Mouse (Mus musculus): ENCODE data around the gene Rfx2. TPM values are rescaled to one million over a fixed set of nuclear protein-coding genes. Genes with fewer than 3 reads are reported as not detected.

Gene Rfx2
- polyA plus RNA-seq, 1 experiment: 31.3 TPM

DNA sequence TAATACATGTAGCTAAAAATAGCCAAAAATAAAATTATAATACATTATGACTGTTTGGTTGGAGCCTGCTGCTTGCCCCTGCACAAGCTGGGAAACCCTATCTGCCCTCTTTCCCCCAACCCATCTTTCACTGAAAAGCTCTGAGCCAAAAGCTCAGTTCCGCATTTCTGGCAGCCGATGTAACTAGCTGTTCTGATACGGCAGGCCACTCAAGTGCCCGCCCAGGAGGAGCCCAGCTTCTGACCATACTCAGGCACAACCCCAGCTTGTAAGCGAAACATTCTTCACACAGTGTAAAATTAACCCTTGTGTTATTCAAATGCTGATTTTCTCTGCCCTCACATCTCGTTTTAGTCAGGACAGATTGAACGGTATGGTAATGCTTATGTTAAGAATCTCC lies 28.1 kb upstream of the Rfx2 start:
- H3K27ac ChIP-seq (ENCODE audit: control insufficient read depth, insufficient read depth, low read length): no peak overlapping the region
- no peak for TF ChIP-seq CTCF (IDR thresholded peaks at IDR 0.05; ENCODE audit: borderline replicate concordance, control insufficient read depth, extremely low read depth, insufficient read depth, low read length, poor library complexity)
- no peak for TF ChIP-seq POLR2A (IDR thresholded peaks at IDR 0.05; ENCODE audit: control insufficient read depth, extremely low read depth, insufficient read depth, low read length, poor library complexity)
- H3K4me3 ChIP-seq (ENCODE audit: control insufficient read depth, insufficient read depth, low read length): no peak overlapping the region
- no peaks in the 10 kb centered on the region for H3K27me3 ChIP-seq (ENCODE audit: control insufficient read depth, insufficient read depth, low read length)
- no peaks in the 10 kb centered on the region for H3K36me3 ChIP-seq (ENCODE audit: control insufficient read depth, insufficient read depth, low read length)
- peaks cover 6% of the 10 kb centered on the region; the same call in 1 of the 2 replicates for H3K4me1 ChIP-seq (replicated peaks; ENCODE audit: control insufficient read depth, insufficient read depth, low read length)
- no peak for DNase-seq
- 25% methylated on average over 7 of the region's 7 CpGs for WGBS

- Histone ChIP-seq H3K36me3 (ENCODE audit: control insufficient read depth, insufficient read depth, low read length) (no peaks in the 10 kb centered on the region), H3K4me1 (replicated peaks; ENCODE audit: control insufficient read depth, insufficient read depth, low read length) (peaks cover 6% of the 10 kb centered on the region; the same call in 1 of the 2 replicates), H3K27me3 (ENCODE audit: control insufficient read depth, insufficient read depth, low read length) (no peaks in the 10 kb centered on the region), H3K4me3 (ENCODE audit: control insufficient read depth, insufficient read depth, low read length) (no peak overlapping the region), H3K27ac (ENCODE audit: control insufficient read depth, insufficient read depth, low read length) (no peak overlapping the region)
- 48% methylated on average over 4 of the region's 4 CpGs for WGBS
- peak; percentile 72 for DNase-seq
- TF ChIP-seq POLR2A (IDR thresholded peaks at IDR 0.05; ENCODE audit: control insufficient read depth, extremely low read depth, insufficient read depth, low read length, poor library complexity): no peak
- peak; percentile 23; the same call in 1 of the 2 replicates for TF ChIP-seq CTCF (IDR thresholded peaks at IDR 0.05; ENCODE audit: borderline replicate concordance, control insufficient read depth, extremely low read depth, insufficient read depth, low read length, poor library complexity)
Measured at GRCm38 (mm10) chr17:56858216-56858615, 27.4 kb upstream of the Rfx2 start.

- Histone ChIP-seq H3K4me3 (ENCODE audit: control insufficient read depth, insufficient read depth, low read length) (no peak overlapping the region), H3K36me3 (ENCODE audit: control insufficient read depth, insufficient read depth, low read length) (no peaks in the 10 kb centered on the region), H3K27me3 (ENCODE audit: control insufficient read depth, insufficient read depth, low read length) (no peaks in the 10 kb centered on the region), H3K27ac (ENCODE audit: control insufficient read depth, insufficient read depth, low read length) (no peak overlapping the region), H3K4me1 (replicated peaks; ENCODE audit: control insufficient read depth, insufficient read depth, low read length) (0 out of 2 replicates have a peak, but pooled peaks cover 3% of the 10 kb centered on the region)
- WGBS: 55% methylated on average over 3 of the region's 3 CpGs
- DNase-seq: no peak
- no peak for TF ChIP-seq POLR2A (IDR thresholded peaks at IDR 0.05; ENCODE audit: control insufficient read depth, extremely low read depth, insufficient read depth, low read length, poor library complexity)
- no peak for TF ChIP-seq CTCF (IDR thresholded peaks at IDR 0.05; ENCODE audit: borderline replicate concordance, control insufficient read depth, extremely low read depth, insufficient read depth, low read length, poor library complexity)
Measured at GRCm38 (mm10) chr17:56855421-56855820, 24.6 kb upstream of the Rfx2 start.

DNA sequence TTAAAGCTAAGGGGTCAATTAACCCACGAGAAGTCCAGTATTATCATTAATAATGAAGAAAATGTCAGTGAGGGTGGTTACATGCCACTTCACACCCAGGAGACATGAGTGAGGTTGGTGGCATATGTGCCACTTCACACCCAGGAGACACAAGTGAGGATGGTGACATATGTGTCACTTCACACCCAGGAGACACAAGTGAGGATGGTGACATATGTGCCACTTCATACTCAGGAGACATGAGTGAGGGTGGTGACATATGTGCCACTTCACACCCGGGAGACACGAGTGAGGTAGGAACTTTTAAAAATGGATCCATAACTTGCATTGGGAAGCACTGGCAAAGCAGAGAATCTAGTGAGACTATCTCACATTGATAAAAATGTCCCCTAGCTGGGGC lies 20.4 kb upstream of the Rfx2 start:
- WGBS: 89% methylated on average over 3 of the region's 3 CpGs
- Histone ChIP-seq H3K27ac (ENCODE audit: control insufficient read depth, insufficient read depth, low read length) (no peak overlapping the region), H3K36me3 (ENCODE audit: control insufficient read depth, insufficient read depth, low read length) (no peaks in the 10 kb centered on the region), H3K4me3 (ENCODE audit: control insufficient read depth, insufficient read depth, low read length) (no peak overlapping the region), H3K4me1 (replicated peaks; ENCODE audit: control insufficient read depth, insufficient read depth, low read length) (peaks cover 9% of the 10 kb centered on the region; the same call in 1 of the 2 replicates), H3K27me3 (ENCODE audit: control insufficient read depth, insufficient read depth, low read length) (no peaks in the 10 kb centered on the region)
- TF ChIP-seq CTCF (IDR thresholded peaks at IDR 0.05; ENCODE audit: borderline replicate concordance, control insufficient read depth, extremely low read depth, insufficient read depth, low read length, poor library complexity) (no peak), POLR2A (IDR thresholded peaks at IDR 0.05; ENCODE audit: control insufficient read depth, extremely low read depth, insufficient read depth, low read length, poor library complexity) (no peak)
- no peak for DNase-seq

- 96% methylated on average over 13 of the region's 13 CpGs for WGBS
- no peak for DNase-seq
- Histone ChIP-seq H3K4me3 (ENCODE audit: control insufficient read depth, insufficient read depth, low read length) (no peak overlapping the region), H3K27me3 (ENCODE audit: control insufficient read depth, insufficient read depth, low read length) (no peaks in the 10 kb centered on the region), H3K36me3 (ENCODE audit: control insufficient read depth, insufficient read depth, low read length) (no peaks in the 10 kb centered on the region), H3K4me1 (replicated peaks; ENCODE audit: control insufficient read depth, insufficient read depth, low read length) (peaks cover 5% of the 10 kb centered on the region; the same call in 1 of the 2 replicates), H3K27ac (ENCODE audit: control insufficient read depth, insufficient read depth, low read length) (no peak overlapping the region)
- TF ChIP-seq CTCF (IDR thresholded peaks at IDR 0.05; ENCODE audit: borderline replicate concordance, control insufficient read depth, extremely low read depth, insufficient read depth, low read length, poor library complexity) (no peak), POLR2A (IDR thresholded peaks at IDR 0.05; ENCODE audit: control insufficient read depth, extremely low read depth, insufficient read depth, low read length, poor library complexity) (no peak)
Measured at GRCm38 (mm10) chr17:56849710-56850109, 18.9 kb upstream of the Rfx2 start.

DNA sequence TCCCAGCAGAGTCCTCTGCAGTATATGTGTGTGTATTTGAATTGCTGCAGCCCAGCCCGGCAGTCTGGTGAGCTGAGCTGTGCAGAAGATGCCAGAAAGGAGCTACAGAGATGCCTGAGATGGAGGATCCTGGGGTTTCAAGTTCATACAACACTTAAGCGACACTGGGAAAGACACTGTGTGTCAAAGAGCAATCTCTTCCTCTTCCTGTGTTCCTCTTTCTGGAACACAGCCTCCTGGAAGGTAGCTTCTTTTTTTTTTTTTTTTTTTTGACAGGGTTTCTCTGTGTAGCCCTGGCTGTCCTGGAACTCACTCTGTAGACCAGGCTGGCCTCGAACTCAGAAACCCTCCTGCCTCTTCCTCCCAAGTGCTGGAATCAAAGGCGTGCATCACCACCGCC lies 18.0 kb upstream of the Rfx2 start:
- H3K27me3 ChIP-seq (ENCODE audit: control insufficient read depth, insufficient read depth, low read length): no peaks in the 10 kb centered on the region
- peaks cover 11% of the 10 kb centered on the region for H3K4me1 ChIP-seq (replicated peaks; ENCODE audit: control insufficient read depth, insufficient read depth, low read length)
- no peak overlapping the region for H3K27ac ChIP-seq (ENCODE audit: control insufficient read depth, insufficient read depth, low read length)
- WGBS: 87% methylated on average over 5 of the region's 5 CpGs
- DNase-seq: no peak
- H3K4me3 ChIP-seq (ENCODE audit: control insufficient read depth, insufficient read depth, low read length): no peak overlapping the region
- no peaks in the 10 kb centered on the region for H3K36me3 ChIP-seq (ENCODE audit: control insufficient read depth, insufficient read depth, low read length)
- TF ChIP-seq CTCF (IDR thresholded peaks at IDR 0.05; ENCODE audit: borderline replicate concordance, control insufficient read depth, extremely low read depth, insufficient read depth, low read length, poor library complexity) (no peak), POLR2A (IDR thresholded peaks at IDR 0.05; ENCODE audit: control insufficient read depth, extremely low read depth, insufficient read depth, low read length, poor library complexity) (no peak)

DNA sequence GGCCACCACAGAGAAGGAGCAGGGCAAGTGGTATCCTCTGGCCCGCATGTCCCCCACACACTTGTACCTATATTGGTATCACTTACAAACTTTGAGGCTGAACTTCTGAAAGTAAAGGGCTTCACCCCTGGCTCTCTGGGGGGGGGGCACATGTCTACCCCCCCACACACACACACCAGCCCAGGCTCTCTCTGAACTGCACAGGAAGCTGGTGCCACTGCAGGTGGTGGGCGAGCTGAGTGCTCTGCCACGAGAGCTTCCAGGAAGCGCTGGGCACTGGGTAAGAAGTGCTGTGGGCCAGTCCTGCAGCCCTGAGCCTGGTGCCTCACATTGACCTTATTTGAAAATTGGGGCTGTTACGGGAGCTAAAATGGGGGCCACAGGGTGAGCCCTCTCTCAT lies 12.9 kb upstream of the Rfx2 start:
- H3K4me3 ChIP-seq (ENCODE audit: control insufficient read depth, insufficient read depth, low read length): no peak overlapping the region
- no peaks in the 10 kb centered on the region for H3K27me3 ChIP-seq (ENCODE audit: control insufficient read depth, insufficient read depth, low read length)
- DNase-seq: peak; percentile 67
- peak overlapping the region; percentile 77 for H3K27ac ChIP-seq (ENCODE audit: control insufficient read depth, insufficient read depth, low read length)
- 10% methylated on average over 5 of the region's 5 CpGs for WGBS
- TF ChIP-seq POLR2A (IDR thresholded peaks at IDR 0.05; ENCODE audit: control insufficient read depth, extremely low read depth, insufficient read depth, low read length, poor library complexity) (no peak), CTCF (IDR thresholded peaks at IDR 0.05; ENCODE audit: borderline replicate concordance, control insufficient read depth, extremely low read depth, insufficient read depth, low read length, poor library complexity) (no peak)
- peaks cover 22% of the 10 kb centered on the region for H3K4me1 ChIP-seq (replicated peaks; ENCODE audit: control insufficient read depth, insufficient read depth, low read length)
- H3K36me3 ChIP-seq (ENCODE audit: control insufficient read depth, insufficient read depth, low read length): no peaks in the 10 kb centered on the region
